Mouse (Mus musculus): Measurements from ENCODE around the gene Sag. TPM values are rescaled to one million over a fixed set of nuclear protein-coding genes. Genes with fewer than 3 reads are reported as not detected.
A peak's percentile ranks its signal among the peaks of the same experiment; 100 is the strongest.

Gene Sag
- polyA plus RNA-seq, 1 experiment from 2014 or later: 1.4 TPM

DNA sequence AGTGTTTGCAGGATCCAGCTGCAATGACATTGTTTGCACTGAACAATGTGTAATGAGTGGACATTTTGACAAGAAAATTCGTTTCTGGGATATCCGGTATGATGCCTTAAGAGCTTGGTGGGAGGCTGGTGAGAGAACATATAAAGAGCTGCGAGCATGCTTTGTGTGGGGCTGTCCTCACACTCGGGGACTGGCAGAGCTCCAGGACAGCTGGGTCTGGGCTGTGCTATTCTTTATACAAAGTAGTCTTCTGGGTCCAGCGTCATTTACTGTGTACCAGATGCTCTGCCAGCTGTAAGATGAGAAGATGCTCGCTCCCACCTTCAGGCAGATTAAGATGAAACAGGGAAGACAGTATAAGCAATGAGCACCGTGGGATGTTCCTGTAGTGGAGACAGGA is 17.2 kb upstream of the Sag start:
- no peak overlapping the region for H3K4me2 ChIP-seq
- H3K27ac ChIP-seq: no peak overlapping the region
- 83% methylated on average over 7 of the region's 7 CpGs for WGBS (ENCODE audit: insufficient replicate concordance)
- no peak for ATAC-seq
- no peak overlapping the region for H3K9ac ChIP-seq
- no peaks in the 10 kb centered on the region for H3K27me3 ChIP-seq (replicated peaks)
- no peak overlapping the region for H3K4me3 ChIP-seq
- no peaks in the 10 kb centered on the region for H3K4me1 ChIP-seq
- peaks cover 93% of the 10 kb centered on the region for H3K36me3 ChIP-seq
- H3K9me3 ChIP-seq (replicated peaks): no peaks in the 10 kb centered on the region

DNA sequence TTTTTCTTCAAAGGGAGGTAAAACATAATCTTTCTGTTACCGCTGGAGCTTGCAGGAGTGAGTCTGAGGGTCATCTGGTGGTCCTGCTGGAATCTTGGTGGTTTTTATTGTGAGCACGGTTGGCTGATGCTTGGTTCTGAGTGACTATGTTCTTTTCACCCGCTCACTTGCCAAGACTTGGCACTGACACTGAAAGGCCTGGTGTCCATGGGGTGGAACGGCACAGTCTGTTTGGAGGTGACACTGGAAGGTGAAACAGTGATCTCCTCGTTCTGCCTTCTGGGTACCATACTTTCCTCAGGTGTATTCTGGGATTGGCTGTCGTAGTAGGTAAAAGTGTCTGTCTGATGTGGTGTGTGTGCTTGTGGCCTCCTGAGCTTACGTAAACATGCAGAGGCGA is 13.8 kb upstream of the Sag start:
- 87% methylated on average over 8 of the region's 8 CpGs for WGBS (ENCODE audit: insufficient replicate concordance)
- Histone ChIP-seq H3K4me3 (no peak overlapping the region), H3K4me2 (no peak overlapping the region), H3K9me3 (replicated peaks) (no peaks in the 10 kb centered on the region), H3K27me3 (replicated peaks) (no peaks in the 10 kb centered on the region), H3K4me1 (no peaks in the 10 kb centered on the region), H3K9ac (no peak overlapping the region), H3K36me3 (peaks cover 93% of the 10 kb centered on the region), H3K27ac (no peak overlapping the region)
- no peak for ATAC-seq

DNA sequence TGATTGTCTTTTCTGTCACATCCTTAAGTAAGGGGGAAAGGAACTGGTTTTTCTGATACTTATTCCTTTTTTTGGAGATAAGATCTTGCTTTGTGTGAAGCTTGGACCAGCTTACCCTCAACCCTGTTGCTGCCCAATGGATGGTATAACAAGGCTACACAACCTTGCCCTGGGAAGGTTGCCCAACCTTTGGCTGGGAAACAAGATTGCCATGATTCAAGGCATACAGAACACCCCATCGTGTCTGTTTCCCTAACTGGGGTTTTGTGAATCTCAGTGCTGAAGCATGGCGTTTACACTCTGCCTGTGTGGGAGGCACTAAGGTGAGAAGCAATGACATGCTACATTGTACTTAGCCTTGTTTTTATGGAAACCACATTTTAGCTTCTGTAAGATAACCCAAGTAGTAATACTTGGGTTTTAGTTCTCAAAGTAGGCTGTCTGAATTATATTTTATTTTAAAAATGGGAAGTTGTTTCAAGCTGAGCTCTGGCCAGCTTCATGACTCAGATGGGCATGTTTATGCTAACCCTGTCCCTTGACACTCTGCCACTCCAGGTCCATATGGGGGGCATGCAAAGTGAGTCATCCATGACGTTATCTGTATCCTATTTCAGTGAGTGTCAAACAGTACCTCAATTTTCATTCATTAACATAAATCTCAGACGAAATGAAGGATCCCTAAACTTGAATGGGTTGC is 10.9 kb upstream of the Sag start:
- H3K27ac ChIP-seq: no peak overlapping the region
- H3K4me2 ChIP-seq: no peak overlapping the region
- 82% methylated on average over 4 of the region's 4 CpGs for WGBS (ENCODE audit: insufficient replicate concordance)
- no peaks in the 10 kb centered on the region for H3K9me3 ChIP-seq (replicated peaks)
- no peak overlapping the region for H3K9ac ChIP-seq
- no peaks in the 10 kb centered on the region for H3K27me3 ChIP-seq (replicated peaks)
- peaks cover 80% of the 10 kb centered on the region for H3K36me3 ChIP-seq
- no peak overlapping the region for H3K4me3 ChIP-seq
- no peaks in the 10 kb centered on the region for H3K4me1 ChIP-seq
- ATAC-seq: no peak

DNA sequence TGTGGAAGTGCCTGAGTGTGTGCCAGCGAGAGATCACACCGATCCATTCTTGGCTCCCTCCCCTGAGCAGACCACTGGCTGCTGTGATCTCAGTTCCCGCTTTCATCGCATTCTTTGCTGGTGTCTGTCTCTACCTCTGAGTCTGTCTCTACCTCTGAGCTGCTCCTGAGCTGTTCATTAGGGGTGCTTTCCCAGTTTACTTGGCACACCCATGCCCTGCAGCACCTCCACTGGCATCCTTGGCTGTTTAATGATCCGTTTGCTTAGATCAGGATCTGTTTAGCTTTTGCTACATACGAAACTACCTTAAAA is 10.4 kb upstream of the Sag start:
- no peaks in the 10 kb centered on the region for H3K9me3 ChIP-seq (replicated peaks)
- H3K27me3 ChIP-seq (replicated peaks): no peaks in the 10 kb centered on the region
- peaks cover 75% of the 10 kb centered on the region for H3K36me3 ChIP-seq
- no peaks in the 10 kb centered on the region for H3K4me1 ChIP-seq
- no peak overlapping the region for H3K4me2 ChIP-seq
- 87% methylated on average over 6 of the region's 6 CpGs for WGBS (ENCODE audit: insufficient replicate concordance)
- H3K27ac ChIP-seq: no peak overlapping the region
- no peak for ATAC-seq
- H3K4me3 ChIP-seq: no peak overlapping the region
- no peak overlapping the region for H3K9ac ChIP-seq

DNA sequence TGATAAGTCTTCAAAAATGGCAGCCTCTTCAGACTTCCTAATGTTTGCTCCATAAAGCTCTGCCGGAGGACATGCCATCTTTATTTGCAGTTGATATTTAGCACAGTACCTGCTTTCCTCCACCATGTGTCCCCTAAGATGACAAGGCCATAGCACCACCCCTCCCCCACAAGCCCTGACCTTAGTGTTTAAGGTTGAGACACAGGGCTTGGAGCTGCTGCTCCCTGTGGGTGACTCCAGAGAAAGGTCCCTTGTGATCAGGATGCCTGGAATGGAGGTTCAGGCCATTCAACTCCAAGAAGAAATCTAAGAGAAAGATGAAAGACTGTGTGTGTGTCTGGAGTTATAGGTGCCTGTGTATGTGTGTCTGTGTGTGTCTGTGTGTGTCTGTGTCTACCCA is 5.8 kb upstream of the Sag start:
- no peak overlapping the region for H3K9ac ChIP-seq
- no peaks in the 10 kb centered on the region for H3K27me3 ChIP-seq (replicated peaks)
- H3K4me2 ChIP-seq: no peak overlapping the region
- no peak for ATAC-seq
- H3K36me3 ChIP-seq: peaks cover 36% of the 10 kb centered on the region
- H3K4me3 ChIP-seq: no peak overlapping the region
- no peak overlapping the region for H3K27ac ChIP-seq
- no peaks in the 10 kb centered on the region for H3K4me1 ChIP-seq
- H3K9me3 ChIP-seq (replicated peaks): no peaks in the 10 kb centered on the region
- 83% methylated on average over 1 of the region's 1 CpGs for WGBS (ENCODE audit: insufficient replicate concordance)

DNA sequence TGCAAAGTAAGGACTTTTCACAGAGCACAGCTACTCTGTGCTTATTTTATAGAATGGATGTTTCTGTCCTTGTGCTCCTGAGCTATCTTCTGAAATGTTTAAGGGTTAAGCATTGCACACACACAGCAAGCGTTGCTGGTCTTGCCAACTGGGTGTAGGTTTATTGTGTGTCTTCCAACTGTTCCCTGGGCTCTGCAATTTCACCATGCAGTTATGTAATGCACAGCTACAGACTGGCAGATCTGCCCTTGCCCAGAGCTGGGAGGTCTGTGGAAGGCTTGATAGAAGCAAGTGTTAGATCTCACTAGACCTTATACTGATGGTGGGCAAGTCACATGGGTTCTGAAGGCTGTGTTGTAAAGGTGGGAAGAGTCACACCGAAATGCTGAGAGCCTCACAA is 5.2 kb upstream of the Sag start:
- Histone ChIP-seq H3K4me3 (no peak overlapping the region), H3K4me2 (no peak overlapping the region), H3K27me3 (replicated peaks) (no peaks in the 10 kb centered on the region), H3K9me3 (replicated peaks) (no peaks in the 10 kb centered on the region), H3K4me1 (no peaks in the 10 kb centered on the region), H3K36me3 (peaks cover 29% of the 10 kb centered on the region), H3K9ac (no peak overlapping the region), H3K27ac (no peak overlapping the region)
- no peak for ATAC-seq
- WGBS (ENCODE audit: insufficient replicate concordance): 73% methylated on average over 2 of the region's 2 CpGs

DNA sequence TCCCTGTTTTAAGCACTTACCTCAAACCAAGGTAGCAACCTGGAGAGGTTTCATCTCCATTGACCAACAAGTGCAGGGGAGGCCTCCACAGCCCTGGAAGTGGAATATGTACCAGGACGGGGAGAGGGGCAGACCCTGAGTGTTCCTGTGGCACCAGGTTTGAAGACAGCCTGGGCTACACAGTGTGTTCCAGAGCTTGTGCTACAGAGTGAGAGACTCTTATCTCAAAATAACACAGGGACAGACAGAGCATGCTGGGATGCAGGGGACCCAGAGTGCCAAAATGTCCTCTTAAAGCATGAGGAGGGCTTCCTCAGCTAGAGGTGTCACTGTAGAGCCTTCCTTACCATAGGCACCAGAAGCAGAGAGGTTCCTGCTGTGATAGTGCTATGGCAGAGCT is 4.3 kb downstream of the Sag start:
- H3K4me3 ChIP-seq: no peak overlapping the region
- H3K27me3 ChIP-seq (replicated peaks): no peaks in the 10 kb centered on the region
- H3K9ac ChIP-seq: no peak overlapping the region
- no peaks in the 10 kb centered on the region for H3K36me3 ChIP-seq
- H3K9me3 ChIP-seq (replicated peaks): peaks cover 3% of the 10 kb centered on the region; the same call in 1 of the 2 replicates
- H3K27ac ChIP-seq: no peak overlapping the region
- peaks cover 31% of the 10 kb centered on the region for H3K4me1 ChIP-seq
- peak; percentile 63 for ATAC-seq
- WGBS (ENCODE audit: insufficient replicate concordance): 53% methylated on average over 1 of the region's 1 CpGs
- no peak overlapping the region for H3K4me2 ChIP-seq

DNA sequence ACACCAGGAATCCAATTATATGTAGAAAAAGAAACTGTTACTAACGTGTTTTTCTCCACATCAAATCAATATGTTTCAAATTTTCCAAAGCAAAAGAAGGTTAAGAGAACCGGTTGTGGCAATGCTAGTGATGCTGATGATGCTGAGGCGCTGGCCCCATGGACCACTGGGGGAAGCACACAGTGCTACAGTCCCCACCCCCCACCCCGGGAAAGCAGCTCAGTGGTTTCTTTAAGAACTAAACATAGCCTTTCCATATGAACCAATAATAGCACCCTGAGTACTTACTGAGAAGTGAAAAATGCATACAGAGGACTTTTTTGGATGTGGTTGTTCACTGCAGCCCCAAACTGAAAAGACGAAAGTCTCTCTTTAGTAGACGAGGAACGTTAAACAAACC is 7.9 kb downstream of the Sag start:
- Histone ChIP-seq H3K36me3 (no peaks in the 10 kb centered on the region), H3K27me3 (replicated peaks) (no peaks in the 10 kb centered on the region), H3K4me1 (peaks cover 15% of the 10 kb centered on the region), H3K4me2 (no peak overlapping the region), H3K4me3 (no peak overlapping the region), H3K9me3 (replicated peaks) (peaks cover 3% of the 10 kb centered on the region; the same call in 1 of the 2 replicates), H3K27ac (no peak overlapping the region), H3K9ac (no peak overlapping the region)
- no peak for ATAC-seq
- 72% methylated on average over 7 of the region's 7 CpGs for WGBS (ENCODE audit: insufficient replicate concordance)

DNA sequence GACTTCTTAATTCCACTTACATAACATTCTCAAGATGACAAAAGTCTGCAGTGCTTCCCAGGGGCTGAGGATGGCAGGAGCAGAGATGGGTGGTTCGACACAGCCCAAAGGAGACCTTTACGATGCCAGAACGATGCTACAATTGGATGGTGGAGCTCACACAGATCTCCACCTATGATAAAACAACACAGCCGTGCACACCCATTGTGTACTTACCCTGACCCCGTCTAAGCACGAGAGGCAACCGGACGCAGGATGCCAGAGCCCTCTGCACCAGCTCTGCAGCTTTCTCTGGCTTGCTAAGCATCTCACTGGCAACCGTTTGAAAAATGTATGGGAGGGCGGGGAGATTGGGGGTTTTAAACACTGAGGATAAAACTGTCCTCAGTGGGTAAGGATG is 8.6 kb downstream of the Sag start:
- 63% methylated on average over 10 of the region's 10 CpGs for WGBS (ENCODE audit: insufficient replicate concordance)
- H3K36me3 ChIP-seq: no peaks in the 10 kb centered on the region

DNA sequence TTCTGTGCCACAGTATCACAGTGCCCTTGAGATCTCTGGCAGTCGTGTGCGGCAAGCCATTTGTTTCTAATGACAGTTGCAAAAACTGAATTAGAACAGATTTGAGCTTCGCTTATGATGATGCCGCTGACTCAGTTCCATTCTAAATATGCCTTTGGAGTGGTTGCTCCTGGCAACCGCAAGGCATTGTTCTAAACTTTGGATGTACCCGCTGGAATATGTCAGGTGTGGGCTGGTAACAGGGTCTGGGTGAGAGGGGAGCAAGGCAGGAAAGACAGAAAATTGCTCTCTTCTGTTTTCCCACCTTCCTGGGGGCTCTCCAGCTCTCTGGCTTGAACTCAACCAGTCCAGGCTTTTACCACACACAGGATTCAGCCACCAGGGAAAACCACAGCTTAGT is 9.7 kb downstream of the Sag start:
- 78% methylated on average over 6 of the region's 6 CpGs for WGBS (ENCODE audit: insufficient replicate concordance)
- ATAC-seq: no peak
- Histone ChIP-seq H3K36me3 (no peaks in the 10 kb centered on the region), H3K9me3 (replicated peaks) (peaks cover 3% of the 10 kb centered on the region; the same call in 1 of the 2 replicates), H3K27ac (no peak overlapping the region), H3K27me3 (replicated peaks) (no peaks in the 10 kb centered on the region), H3K4me3 (no peak overlapping the region), H3K9ac (no peak overlapping the region), H3K4me2 (no peak overlapping the region), H3K4me1 (no peaks in the 10 kb centered on the region; the same call in 1 of the 2 replicates)

More for the DNA sequence above, 8.6 kb downstream of the Sag start:
- Histone ChIP-seq H3K4me2 (no peak overlapping the region), H3K4me3 (no peak overlapping the region), H3K27ac (no peak overlapping the region), H3K4me1 (peaks cover 8% of the 10 kb centered on the region), H3K27me3 (replicated peaks) (no peaks in the 10 kb centered on the region), H3K9me3 (replicated peaks) (peaks cover 3% of the 10 kb centered on the region; the same call in 1 of the 2 replicates), H3K9ac (no peak overlapping the region)
- ATAC-seq: no peak

DNA sequence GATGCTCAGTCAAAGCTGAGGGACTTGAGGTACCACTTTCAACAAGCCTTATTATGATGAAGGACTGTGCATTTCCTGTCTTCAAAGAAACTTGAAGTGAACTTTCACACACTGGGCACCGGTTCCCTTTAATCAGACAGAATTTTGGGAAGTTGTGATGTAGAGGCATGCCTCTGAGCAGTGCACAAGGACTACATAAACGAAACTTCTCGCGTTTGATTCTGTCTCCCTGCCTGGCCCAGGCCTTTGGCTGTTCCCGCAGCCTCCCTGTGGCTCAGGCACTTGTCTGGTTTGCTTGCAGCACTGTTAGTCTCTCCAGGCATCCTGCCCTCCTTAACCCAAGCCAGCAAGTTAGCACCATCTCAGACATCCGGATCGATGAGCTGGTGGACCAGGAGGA is 10.2 kb downstream of the Sag start:
- H3K27me3 ChIP-seq (replicated peaks): no peaks in the 10 kb centered on the region
- WGBS (ENCODE audit: insufficient replicate concordance): 65% methylated on average over 7 of the region's 7 CpGs
- no peak overlapping the region for H3K4me2 ChIP-seq
- H3K9me3 ChIP-seq (replicated peaks): peaks cover 3% of the 10 kb centered on the region; the same call in 1 of the 2 replicates
- no peak overlapping the region for H3K4me3 ChIP-seq
- no peaks in the 10 kb centered on the region for H3K36me3 ChIP-seq
- no peak overlapping the region for H3K9ac ChIP-seq
- no peak overlapping the region for H3K27ac ChIP-seq
- no peak for ATAC-seq
- H3K4me1 ChIP-seq: no peaks in the 10 kb centered on the region

DNA sequence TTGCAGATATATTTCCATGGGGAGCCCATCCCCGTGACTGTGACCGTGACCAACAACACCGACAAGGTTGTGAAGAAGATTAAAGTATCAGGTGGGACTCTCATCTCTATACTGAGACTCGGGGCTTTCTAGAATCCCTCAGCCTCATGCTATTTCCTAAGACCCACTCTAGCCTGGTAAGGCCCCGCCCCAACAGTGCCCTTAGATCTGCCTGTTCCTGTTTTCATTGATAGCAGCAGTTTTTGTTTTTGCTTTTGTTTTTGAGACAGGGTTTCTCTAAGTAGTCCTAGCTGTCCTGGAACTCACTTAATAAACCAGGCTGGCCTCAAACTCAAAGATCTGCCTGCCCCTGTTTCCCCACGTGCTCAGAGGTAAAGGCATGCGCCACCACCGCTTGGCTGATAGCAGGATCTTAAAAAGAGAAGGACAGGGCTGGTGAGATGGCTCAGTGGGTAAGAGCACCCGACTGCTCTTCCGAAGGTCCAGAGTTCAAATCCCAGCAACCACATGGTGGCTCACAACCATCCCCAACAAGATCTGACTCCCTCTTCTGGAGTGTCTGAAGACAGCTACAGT is 21.0 kb downstream of the Sag start:
- Histone ChIP-seq H3K4me1 (peaks cover 25% of the 10 kb centered on the region), H3K9me3 (replicated peaks) (no peaks in the 10 kb centered on the region), H3K27ac (no peak overlapping the region), H3K9ac (no peak overlapping the region), H3K27me3 (replicated peaks) (no peaks in the 10 kb centered on the region), H3K36me3 (no peaks in the 10 kb centered on the region), H3K4me2 (no peak overlapping the region), H3K4me3 (no peak overlapping the region)
- ATAC-seq: no peak
- 69% methylated on average over 10 of the region's 10 CpGs for WGBS (ENCODE audit: insufficient replicate concordance)

DNA sequence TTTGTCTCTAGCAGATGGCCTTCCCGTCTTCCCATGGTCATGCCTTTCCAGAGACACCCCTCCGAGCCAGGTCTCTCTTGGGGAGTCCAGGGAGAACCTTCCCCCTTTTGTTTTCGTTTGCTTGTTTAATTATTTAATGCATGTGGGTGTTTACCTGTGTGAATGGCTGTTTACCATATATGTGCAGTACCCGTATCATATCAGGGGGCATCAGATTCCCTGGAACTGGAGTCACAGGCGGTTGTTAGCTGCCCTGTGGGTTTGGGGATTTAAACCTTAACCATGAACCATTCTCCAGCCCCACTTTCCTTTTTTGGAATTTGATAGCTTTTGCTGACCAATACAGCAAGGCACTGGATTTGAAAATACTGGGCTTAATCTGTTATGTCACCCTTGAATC is 21.8 kb downstream of the Sag start:
- H3K36me3 ChIP-seq: no peaks in the 10 kb centered on the region
- peaks cover 26% of the 10 kb centered on the region for H3K4me1 ChIP-seq
- H3K9ac ChIP-seq: no peak overlapping the region
- no peak overlapping the region for H3K27ac ChIP-seq
- no peak overlapping the region for H3K4me2 ChIP-seq
- no peaks in the 10 kb centered on the region for H3K9me3 ChIP-seq (replicated peaks)
- 71% methylated on average over 5 of the region's 5 CpGs for WGBS (ENCODE audit: insufficient replicate concordance)
- no peak; the same call in 1 of the 2 replicates for ATAC-seq
- H3K4me3 ChIP-seq: no peak overlapping the region
- H3K27me3 ChIP-seq (replicated peaks): no peaks in the 10 kb centered on the region
